Mouse (Mus musculus) neural tube, embryonic 14.5 days (tissue): ENCODE measurements around the gene Gm3239. TPM values are rescaled to one million over a fixed set of nuclear protein-coding genes. Genes with fewer than 3 reads are reported as not detected.
"Not testable (repeated sequence)": the region's sequence is repeated elsewhere in the genome, so short reads cannot be mapped to it uniquely, and the experiment has no call there.

Experiments
- ATAC-seq: fragments of 200-750 bp; cut with Nextera tagmentation; 2 replicates; pipeline ENCODE4 v1.8.0; 2017; ENCODE audit warnings: low read depth, mild to moderate bottlenecking, moderate TSS enrichment, moderate library complexity
- H3K27ac ChIP-seq: fragments of 300-500 bp; sonication (generic); 2 replicates; pipeline ENCODE4 v1.5.1; 2014; ENCODE audit warnings: low read depth, mild to moderate bottlenecking, control low read depth, low read length, moderate library complexity, mixed read lengths
- H3K27me3 ChIP-seq: fragments of 300-500 bp; sonication (generic); 2 replicates; pipeline ENCODE4 v1.6.1; 2014; ENCODE audit warnings: low read length; ENCODE audit not compliant: control insufficient read depth, insufficient read depth
- H3K36me3 ChIP-seq: fragments of 300-500 bp; sonication (generic); 2 replicates; pipeline ENCODE4 v1.6.1; 2014; ENCODE audit warnings: low read length, mixed read lengths; ENCODE audit not compliant: control insufficient read depth, insufficient read depth
- H3K4me1 ChIP-seq: fragments of 300-500 bp; sonication (generic); 2 replicates; pipeline ENCODE4 v1.6.1; 2014; ENCODE audit warnings: low read length; ENCODE audit not compliant: control insufficient read depth, insufficient read depth
- H3K4me2 ChIP-seq: fragments of 300-500 bp; sonication (generic); 2 replicates; pipeline ENCODE4 v1.6.1; 2014; ENCODE audit warnings: mild to moderate bottlenecking, low read depth, low read length, control low read depth
- H3K4me3 ChIP-seq: fragments of 300-500 bp; sonication (generic); 2 replicates; pipeline ENCODE4 v1.5.1; 2014; ENCODE audit warnings: low read depth, low read length, control low read depth, mixed read lengths
- H3K9ac ChIP-seq: fragments of 300-500 bp; sonication (generic); replicated peaks from 2 replicates; pipeline ENCODE4 v1.6.1; 2014; ENCODE audit warnings: low read depth, mild to moderate bottlenecking, control low read depth, low read length, mixed read lengths
- H3K9me3 ChIP-seq: fragments of 300-500 bp; sonication (generic); 2 replicates; pipeline ENCODE4 v1.6.1; 2016; ENCODE audit warnings: low read length; ENCODE audit not compliant: control insufficient read depth
- WGBS: fragments of 180-500 bp; shearing (Covaris S2); extraction: QIAGEN DNeasy Blood & Tissue Kit; methylation state at CpG from one replicate; pipeline ENCODE4 v1.1.7; 2014; 5-methylcytosine and 5-hydroxymethylcytosine counted together
- polyA plus RNA-seq: library from polyadenylated mRNA; unstranded; fragments of >200 nt; fragmentation: Nextera tagmentation; extraction: Ambion mirVana; gene quantifications from 2 replicates; pipeline ENCODE4 v1.2.1, GENCODE M21; 2014

The Gm3239 gene
- 0.89 and 2.1 TPM in 2 replicates for polyA plus RNA-seq

DNA sequence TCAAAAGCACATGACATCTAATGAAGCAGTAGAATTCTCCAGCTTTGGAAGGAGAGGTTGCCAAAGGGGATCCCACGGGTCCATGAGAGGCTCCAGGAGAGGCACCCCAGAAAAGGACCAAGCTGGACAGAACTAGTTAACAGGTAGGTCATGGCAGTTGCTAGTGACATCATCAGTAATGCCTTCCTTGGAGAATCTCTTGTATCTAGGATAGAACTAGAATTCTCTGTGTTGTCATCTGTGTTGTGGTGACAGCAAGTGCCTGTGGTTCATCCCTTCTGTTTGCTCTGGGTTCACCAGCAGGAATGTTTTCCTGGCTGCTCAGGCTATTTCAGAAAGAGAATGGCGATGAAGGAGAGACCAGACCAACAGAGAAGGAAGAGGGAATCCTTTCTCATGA lies at the start of gene Gm3239:
Gm3239 (plus strand) TSS at position 301 of the 400 bp plus-strand sequence.
- not testable (repeated sequence) for H3K4me3 ChIP-seq, H3K4me2 ChIP-seq, H3K9ac ChIP-seq, H3K9me3 ChIP-seq, H3K36me3 ChIP-seq, ATAC-seq, H3K27me3 ChIP-seq, H3K27ac ChIP-seq, H3K4me1 ChIP-seq
- WGBS: no CpG with 5 or more reads among the region's 2 CpGs

DNA sequence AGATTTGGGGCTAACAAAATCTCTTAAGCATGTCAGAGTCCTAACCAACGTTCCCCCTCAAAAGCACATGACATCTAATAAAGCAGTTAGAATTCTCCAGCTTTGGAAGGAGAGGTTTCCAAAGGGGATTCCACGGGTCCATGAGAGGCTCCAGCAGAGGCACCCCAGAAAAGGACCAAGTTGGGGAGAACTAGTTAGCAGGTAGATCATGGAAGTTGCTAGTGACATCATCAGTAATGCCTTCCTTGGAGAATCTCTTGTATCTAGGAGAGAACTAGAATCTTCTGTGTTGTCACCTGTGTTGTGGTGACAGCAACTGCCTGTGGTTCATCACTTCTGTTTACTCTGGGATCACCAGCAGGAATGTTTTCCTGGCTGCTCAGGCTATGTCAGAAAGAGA lies 31.9 kb upstream of the Gm3239 start, which contains the start of gene Gm8159:
Gm8159 (plus strand) TSS at position 301 of the 400 bp plus-strand sequence.
- H3K4me1 ChIP-seq, H3K4me2 ChIP-seq, H3K9me3 ChIP-seq, H3K36me3 ChIP-seq, H3K27ac ChIP-seq, H3K9ac ChIP-seq, ATAC-seq, H3K4me3 ChIP-seq, H3K27me3 ChIP-seq: not testable (repeated sequence)
- WGBS: no CpG with 5 or more reads among the region's 2 CpGs

DNA sequence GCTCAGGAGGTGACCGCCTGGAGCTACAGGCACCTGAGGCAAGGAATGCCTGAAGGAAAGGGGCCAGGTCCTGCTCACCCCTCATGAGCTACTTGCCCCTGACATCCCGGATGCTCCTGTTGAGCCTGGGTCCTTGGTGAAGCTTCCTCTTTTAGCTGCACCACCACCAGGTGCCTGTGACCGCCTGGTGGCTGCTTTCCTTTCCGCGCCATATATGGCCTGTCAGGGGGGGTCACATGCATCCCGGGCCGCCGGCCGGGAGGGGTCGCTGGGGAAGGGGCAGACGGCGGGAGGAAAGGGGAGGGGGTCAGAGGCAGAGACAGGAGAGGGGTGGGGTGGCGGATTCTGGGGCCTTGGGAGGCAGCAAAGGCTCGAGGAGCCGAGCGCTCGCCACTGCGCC lies 14.7 kb upstream of the Gm3239 start:
- not testable (repeated sequence) for H3K9ac ChIP-seq, H3K27me3 ChIP-seq, H3K27ac ChIP-seq, ATAC-seq, H3K4me2 ChIP-seq, H3K9me3 ChIP-seq, H3K36me3 ChIP-seq, H3K4me1 ChIP-seq
- 8% methylated on average over 11 of the region's 18 CpGs for WGBS
- H3K4me3 ChIP-seq: peak overlapping the region; percentile 16; the same call in 1 of the 2 replicates

DNA sequence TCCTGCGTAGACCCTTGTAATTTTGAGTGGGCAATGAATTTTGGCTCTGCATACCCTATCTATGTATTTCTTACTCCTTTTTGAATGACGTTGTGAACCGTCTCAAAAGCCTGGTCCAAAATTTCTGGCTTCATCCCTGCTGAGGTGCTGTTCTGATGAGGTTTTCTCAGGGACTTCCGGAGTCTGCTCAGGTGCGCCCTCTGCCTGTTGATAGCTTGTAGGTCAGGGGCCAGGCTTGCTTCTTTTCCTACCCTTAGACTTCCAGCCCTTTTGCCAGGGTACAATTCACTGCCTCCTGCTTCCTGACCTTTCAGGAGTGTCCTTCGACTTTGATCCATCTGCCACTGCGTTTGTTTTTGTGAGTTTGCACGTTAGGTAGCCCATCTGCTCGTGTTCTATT lies 13.7 kb upstream of the Gm3239 start:
- not testable (repeated sequence) for H3K36me3 ChIP-seq
- 4% methylated on average over 2 of the region's 9 CpGs for WGBS

DNA sequence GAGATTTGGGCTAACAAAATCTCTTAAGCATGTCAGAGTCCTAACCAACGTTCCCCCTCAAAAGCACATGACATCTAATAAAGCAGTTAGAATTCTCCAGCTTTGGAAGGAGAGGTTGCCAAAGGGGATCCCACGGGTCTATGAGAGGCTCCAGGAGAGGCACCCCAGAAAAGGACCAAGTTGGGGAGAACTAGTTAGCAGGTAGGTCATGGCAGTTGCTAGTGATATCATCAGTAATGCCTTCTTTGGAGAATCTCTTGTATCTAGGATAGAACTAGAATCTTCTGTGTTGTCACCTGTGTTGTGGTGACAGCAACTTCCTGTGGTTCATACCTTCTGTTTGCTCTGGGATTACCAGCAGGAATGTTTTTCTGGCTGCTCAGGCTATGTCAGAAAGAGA lies 44.9 kb downstream of the Gm3239 start, which contains the start of gene Gm7876:
Gm7876 (plus strand) TSS at position 301 of the 400 bp plus-strand sequence.
- H3K27me3 ChIP-seq, H3K4me2 ChIP-seq, H3K9me3 ChIP-seq, H3K4me1 ChIP-seq, H3K4me3 ChIP-seq, ATAC-seq, H3K27ac ChIP-seq, H3K9ac ChIP-seq, H3K36me3 ChIP-seq: not testable (repeated sequence)
- 82% methylated on average over 1 of the region's 2 CpGs for WGBS

More for the DNA sequence above, 13.7 kb upstream of the Gm3239 start:
- not testable (repeated sequence) for ATAC-seq, H3K4me2 ChIP-seq, H3K27ac ChIP-seq, H3K4me1 ChIP-seq, H3K4me3 ChIP-seq, H3K27me3 ChIP-seq, H3K9me3 ChIP-seq, H3K9ac ChIP-seq

Other genes with a start within 250 kb of the Gm3239 start
- gene Gm3164, start 248.7 kb upstream of the Gm3239 start, polyA plus RNA-seq: 6.8 and 8.9 TPM in 2 replicates
- gene Gm3173, start 233.2 kb upstream of the Gm3239 start, polyA plus RNA-seq: 1.2 and 3.9 TPM in 2 replicates
- not detected in 2 replicates for gene Gm3182, start 182.4 kb upstream of the Gm3239 start, polyA plus RNA-seq
- not detected in 2 replicates for gene Gm3047, start 108.8 kb upstream of the Gm3239 start, polyA plus RNA-seq
- gene Gm8159, start 31.8 kb upstream of the Gm3239 start, polyA plus RNA-seq: not detected in 2 replicates
- not detected in 2 replicates for gene Gm7876, start 45.0 kb downstream of the Gm3239 start, polyA plus RNA-seq
- 4.4 and 5.3 TPM in 2 replicates for gene Gm3252, start 62.6 kb downstream of the Gm3239 start, polyA plus RNA-seq
- not detected in 2 replicates for gene Gm9602, start 112.1 kb downstream of the Gm3239 start, polyA plus RNA-seq
- gene Gm3269, start 173.9 kb downstream of the Gm3239 start, polyA plus RNA-seq: not detected in 2 replicates
- 2.9 and 4.3 TPM in 2 replicates for gene Gm3264, start 191.4 kb downstream of the Gm3239 start, polyA plus RNA-seq
- not detected in 2 replicates for gene Gm3278, start 228.2 kb downstream of the Gm3239 start, polyA plus RNA-seq